Mouse (Mus musculus) effector memory CD4-positive, alpha-beta T cell, adult 7 months (primary cell): Measurements from ENCODE around the gene Cerkl. TPM values are rescaled to one million over a fixed set of nuclear protein-coding genes. Genes with fewer than 3 reads are reported as not detected.

Source experiments
- polyA plus RNA-seq: library from polyadenylated mRNA; unstranded; fragments of 100-300 nt; shearing (Covaris generic); gene quantifications from one replicate; pipeline ENCODE4 v1.2.1, GENCODE M21; 2017

Gene Cerkl
- polyA plus RNA-seq = 4.3 TPM

DNA sequence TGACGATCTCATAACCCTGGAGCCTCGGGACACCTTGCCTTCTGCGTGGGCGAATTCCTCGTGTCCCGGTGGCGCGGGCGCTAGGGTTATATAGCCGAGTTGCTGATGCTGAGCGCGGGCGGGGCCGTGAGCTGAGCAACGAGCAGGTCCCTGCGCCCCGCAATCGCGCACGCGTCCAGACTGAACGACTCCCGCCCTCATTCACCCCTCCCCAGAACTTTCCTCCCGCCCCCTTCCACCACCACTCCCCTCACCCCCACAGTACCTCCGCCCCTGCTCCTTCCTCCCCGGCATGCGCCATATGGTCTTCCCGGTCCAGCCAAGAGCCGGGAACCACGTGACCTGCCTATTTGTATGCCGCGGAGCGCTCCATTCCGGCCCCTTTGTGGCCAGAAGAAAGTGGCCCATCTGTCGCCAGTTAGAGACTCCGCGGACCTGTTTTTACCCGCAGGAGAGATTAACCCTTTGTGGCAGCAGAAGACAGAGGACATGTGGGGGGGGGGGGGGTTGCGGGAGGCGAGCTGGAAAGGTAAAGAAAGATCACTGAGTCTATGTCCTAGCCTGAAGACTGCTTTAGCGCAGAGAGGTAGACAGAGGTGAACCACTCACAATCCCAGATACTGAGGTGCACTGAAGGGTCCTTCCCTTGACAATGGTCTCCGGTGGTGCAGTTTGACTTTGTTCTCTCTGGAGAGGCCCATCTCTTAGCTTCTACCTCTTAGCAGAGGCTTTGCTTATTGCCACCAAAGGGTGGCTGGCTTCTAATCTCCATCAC is at the start of gene Cerkl, which contains the start of gene Neurod1:
Gene Cerkl (minus strand): TSS at position 211 of the 775 bp plus-strand sequence.
Gene Neurod1 (minus strand): TSS at position 177 of the 775 bp plus-strand sequence.

Other genes with a start within 250 kb of the Cerkl start
- 334 TPM for gene Itga4, start 201.4 kb downstream of the Cerkl start, polyA plus RNA-seq
- gene Neurod1, start within 50 bp of the Cerkl start, polyA plus RNA-seq = not detected
- 7.4 TPM for gene Itprid2, start 178.6 kb upstream of the Cerkl start, polyA plus RNA-seq